Mouse (Mus musculus): ENCODE results near the gene Slc16a4.

- TF ChIP-seq ZNF384 (IDR thresholded peaks at IDR 0.05; ENCODE audit: low read depth, low read length), result no peak
- no peak for TF ChIP-seq CHD2 (IDR thresholded peaks at IDR 0.05; ENCODE audit: low read depth, low read length)
These were observed 37.1 kb upstream of the Slc16a4 start for GRCm38 (mm10) chr3:107253925-107254324.
